Mouse (Mus musculus): Measurements from ENCODE around the gene Cir1. TPM values are rescaled to one million over a fixed set of nuclear protein-coding genes. Genes with fewer than 3 reads are reported as not detected.

Gene Cir1
- total RNA-seq, 2 experiments from 2014 or later, result 12.9 to 16.7 TPM

DNA sequence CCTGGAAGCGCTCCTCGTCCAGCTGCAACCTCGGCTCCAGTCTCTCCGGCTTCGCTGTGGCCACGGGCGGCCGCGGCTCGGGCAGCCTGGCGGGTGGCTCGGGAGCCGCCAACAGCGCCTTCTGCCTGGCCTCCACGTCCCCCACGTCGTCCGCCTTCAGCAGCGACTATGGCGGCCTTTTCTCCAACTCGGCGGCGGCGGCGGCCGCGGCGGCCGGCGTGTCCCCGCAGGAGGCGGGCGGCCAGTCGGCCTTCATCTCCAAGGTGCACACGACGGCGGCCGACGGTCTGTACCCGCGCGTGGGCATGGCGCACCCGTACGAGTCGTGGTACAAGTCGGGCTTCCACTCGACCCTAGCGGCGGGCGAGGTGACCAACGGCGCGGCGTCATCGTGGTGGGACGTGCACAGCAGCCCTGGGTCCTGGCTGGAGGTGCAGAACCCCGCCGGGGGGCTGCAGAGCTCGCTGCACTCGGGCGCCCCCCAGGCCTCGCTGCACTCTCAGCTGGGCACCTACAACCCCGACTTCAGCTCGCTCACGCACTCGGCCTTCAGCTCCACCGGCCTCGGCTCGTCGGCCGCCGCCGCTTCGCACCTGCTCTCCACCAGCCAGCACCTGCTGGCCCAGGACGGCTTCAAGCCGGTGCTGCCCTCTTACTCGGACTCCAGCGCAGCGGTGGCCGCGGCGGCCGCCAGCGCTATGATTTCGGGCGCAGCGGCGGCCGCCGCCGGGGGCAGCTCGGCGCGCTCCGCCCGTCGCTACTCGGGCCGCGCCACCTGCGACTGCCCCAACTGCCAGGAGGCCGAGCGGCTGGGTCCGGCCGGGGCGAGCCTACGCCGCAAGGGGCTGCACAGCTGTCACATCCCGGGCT is 39.0 kb downstream of the Cir1 start:
- no peak for DNase-seq (ENCODE audit: low spot score in 2 of 2)

DNA sequence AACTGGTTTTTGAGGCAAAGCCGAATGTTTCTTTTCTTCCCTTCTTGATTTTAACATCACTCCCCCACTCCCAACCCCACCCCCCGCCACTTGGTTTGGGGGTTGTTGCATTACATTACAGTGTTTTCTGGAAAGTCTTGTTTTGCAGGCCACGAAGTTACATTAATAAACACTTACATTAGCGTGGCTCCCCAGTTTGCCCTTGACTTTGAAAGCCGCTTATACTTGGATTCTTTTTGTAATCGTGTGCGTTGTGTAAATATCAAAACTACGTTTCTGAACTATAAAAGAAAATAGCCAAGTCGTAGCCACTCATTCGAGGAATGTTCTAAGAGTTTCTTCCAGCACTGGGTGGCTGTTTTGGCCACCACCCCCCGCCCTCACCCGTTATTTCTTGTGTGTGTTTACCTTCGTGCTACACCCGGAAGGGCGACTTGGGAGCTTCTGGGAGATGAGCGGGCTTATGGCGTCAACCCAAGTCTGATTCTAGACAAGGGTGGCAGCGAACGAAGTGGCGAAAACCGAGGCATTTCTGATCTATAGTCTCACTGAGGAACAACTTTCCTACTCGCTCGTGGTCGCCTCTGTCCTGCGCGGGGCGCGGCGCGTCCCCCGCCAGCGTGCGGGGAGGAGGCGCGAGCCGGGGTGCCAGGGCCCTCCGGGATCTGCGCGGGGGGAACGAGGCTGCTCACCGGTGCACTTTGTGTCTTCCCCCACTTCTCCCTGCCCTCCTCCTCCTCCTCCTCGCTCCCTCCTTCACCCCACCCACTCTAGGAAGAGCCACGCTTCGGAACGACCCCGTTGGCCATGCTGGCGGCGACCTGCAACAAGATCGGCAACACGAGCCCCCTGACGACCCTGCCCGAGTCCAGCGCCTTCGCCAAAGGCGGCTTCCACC is 39.9 kb downstream of the Cir1 start:
- DNase-seq (ENCODE audit: low spot score in 2 of 2), result no peak

DNA sequence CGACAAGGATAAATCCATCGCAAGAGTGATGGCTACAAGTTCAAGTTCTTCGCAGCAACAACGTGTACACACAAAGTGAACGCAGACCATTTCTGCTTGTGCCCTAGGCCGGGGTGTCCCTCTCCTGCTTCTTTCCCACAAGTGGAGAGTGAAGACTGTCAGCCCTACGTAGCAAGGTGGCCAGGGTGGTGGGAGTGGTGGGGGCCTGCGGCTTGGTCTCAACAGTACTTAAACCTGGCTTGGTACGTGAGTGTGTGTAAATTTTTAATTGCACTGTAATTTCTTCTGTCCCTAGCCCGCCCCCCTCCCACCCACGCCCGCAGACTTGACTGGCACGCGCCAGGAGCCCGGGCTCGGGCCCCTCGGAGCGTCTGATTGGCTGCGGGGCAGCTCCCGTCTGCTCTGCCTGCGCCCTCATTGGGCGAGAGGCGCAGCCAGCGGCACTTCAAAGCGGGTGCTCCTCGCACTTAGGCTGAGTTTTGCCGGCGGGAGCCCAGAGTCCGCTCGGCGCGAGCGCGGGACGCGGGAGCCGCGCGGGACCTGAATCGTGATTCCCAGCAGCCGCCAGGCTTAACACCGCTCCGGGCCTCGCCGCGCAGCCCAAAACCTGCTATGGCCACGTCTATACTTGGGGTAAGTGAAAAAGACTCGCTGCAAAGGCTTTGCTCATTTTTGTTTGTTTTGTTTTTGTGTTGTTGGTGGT is 40.9 kb downstream of the Cir1 start, which contains the start of gene Sp9:
Gene Sp9 (plus strand): TSS at position 467 of the 703 bp plus-strand sequence.
- DNase-seq (ENCODE audit: low spot score in 2 of 2), result no peak

DNA sequence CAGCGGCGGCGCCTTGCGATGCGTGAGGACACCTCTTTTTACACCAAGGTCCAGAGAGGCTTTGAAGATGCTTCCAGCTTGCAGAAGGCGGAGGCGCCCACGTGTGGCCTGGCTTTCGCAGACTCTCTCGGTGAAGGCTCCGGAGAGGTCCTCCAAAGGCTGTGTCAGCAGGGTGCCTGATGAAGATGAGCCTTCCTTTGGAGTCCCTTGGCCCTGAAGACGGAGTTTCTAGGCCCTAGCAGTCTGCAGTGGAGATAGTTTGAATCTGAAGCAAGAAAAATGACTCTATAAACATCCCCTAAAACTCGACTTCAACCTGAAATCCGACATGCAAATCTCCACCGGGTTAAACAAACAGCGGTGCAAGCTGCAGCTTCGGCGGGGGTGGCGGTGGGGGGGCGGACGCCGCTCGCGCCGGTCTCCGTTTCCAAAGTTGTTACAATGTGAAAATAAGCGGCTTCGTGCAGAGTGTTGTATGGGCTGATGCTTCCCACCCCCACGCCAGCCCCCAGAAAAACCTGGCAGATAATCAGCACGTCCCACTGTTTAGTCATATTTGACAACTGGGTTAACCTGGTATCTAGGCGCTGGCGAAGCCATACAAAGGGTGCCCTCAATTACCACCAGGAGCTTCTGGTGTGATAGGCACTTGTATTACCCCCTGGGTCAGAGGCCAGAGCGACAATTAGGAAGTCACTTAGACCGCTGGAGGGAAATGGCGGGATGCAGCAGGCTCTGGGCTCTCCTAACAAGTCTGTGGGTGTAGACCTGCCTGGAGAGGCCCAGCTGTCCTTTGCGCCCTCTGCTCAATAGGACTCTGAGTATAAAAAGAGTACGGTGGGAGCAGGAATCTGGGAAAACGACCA is 41.7 kb downstream of the Cir1 start:
- DNase-seq (ENCODE audit: low spot score in 2 of 2), result no peak

- DNase-seq (ENCODE audit: low spot score in 2 of 2), result no peak
Observed at GRCm38 (mm10) chr2:73270071-73270592, 42.4 kb downstream of the Cir1 start.

DNA sequence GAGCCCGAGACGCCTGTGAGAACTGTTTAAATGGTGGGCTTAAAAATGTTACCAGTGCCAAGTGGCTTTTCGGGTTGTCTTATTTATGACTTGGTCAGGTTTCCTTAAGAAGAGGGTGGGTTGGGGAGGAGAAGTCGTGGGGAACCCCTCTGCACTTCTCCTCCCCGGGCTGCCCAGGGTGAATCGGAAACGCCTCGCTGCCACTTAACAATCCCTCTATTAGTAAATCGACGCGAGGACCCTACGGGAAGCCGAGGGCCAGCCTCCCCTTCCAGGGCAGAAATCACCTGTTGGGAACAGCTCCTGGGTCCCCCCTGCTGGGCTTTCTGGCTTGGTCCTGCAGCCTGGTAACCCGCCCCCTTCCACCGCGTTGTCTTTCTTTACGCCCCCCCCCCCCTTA is 42.8 kb downstream of the Cir1 start:
- no peak for DNase-seq (ENCODE audit: low spot score in 2 of 2)

- no peak for DNase-seq (ENCODE audit: low spot score in 2 of 2)
Observed at GRCm38 (mm10) chr2:73268836-73269395, 43.6 kb downstream of the Cir1 start.

- no peak for DNase-seq (ENCODE audit: low spot score in 2 of 2)
Observed at GRCm38 (mm10) chr2:73268281-73268680, 44.2 kb downstream of the Cir1 start.

- DNase-seq (ENCODE audit: low spot score in 2 of 2), result no peak
Observed at GRCm38 (mm10) chr2:73267818-73268217, 44.7 kb downstream of the Cir1 start.

GRCm38 (mm10) chr2:73267231-73267630 is 45.3 kb downstream of the Cir1 start:
- DNase-seq (ENCODE audit: low spot score in 2 of 2), result no peak

DNA sequence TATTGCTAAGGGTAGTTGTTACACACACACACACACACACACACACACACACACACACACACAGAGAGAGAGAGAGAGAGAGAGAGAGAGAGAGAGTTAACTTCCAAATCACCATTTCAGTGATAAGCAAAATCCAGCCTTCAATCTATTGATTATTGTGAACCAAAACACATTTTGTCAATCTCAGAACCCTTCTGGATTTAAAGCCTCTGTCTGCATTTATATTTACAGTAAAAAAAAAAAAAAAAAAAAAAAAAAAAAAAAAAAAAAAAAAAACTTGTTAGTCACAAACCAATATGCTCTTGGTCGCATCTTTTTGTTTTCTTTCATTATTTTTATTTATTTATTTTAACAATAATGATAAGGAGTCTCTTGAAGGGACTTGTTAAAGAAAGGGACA is 45.9 kb downstream of the Cir1 start:
- no peak for DNase-seq (ENCODE audit: low spot score in 2 of 2)

- DNase-seq (ENCODE audit: low spot score in 2 of 2), result no peak
Observed at GRCm38 (mm10) chr2:73266011-73266410, 46.5 kb downstream of the Cir1 start.

DNA sequence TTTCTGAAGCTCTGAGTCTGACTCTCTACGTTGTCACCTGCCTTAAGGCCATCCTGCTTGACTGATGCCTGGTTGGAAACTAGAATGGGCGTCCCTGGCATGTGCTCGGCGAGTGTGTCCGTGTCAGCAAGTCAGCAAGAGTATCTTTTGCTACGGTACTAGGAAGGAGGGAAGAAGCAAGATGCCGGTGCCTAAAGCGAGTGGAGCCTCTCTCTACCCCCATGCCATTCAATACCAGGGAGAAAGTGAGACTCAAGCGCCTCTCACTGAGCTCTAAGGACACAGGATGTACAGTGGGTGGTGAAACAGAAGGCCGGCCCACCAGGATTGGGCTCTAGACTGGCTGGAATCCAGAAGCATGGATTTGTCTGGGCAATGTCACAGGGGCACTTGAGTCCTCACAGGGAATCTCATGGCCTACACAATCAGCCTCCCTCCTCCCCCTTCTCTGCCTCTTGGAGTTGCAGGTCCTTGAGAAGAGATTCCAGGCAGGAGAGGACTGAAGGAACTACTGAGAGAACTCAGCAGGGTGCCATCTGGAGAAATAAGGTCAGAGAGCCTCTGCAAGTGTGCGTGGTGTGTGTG is 47.8 kb downstream of the Cir1 start:
- no peak for DNase-seq (ENCODE audit: low spot score in 2 of 2)

GRCm38 (mm10) chr2:73263794-73264610 is 48.5 kb downstream of the Cir1 start:
- DNase-seq (ENCODE audit: low spot score in 2 of 2), result no peak

- no peak for DNase-seq (ENCODE audit: low spot score in 2 of 2)
Observed at GRCm38 (mm10) chr2:73263172-73263765, 49.2 kb downstream of the Cir1 start.

- no peak for DNase-seq (ENCODE audit: low spot score in 2 of 2)
Observed at GRCm38 (mm10) chr2:73248701-73249100, 63.8 kb downstream of the Cir1 start.

DNA sequence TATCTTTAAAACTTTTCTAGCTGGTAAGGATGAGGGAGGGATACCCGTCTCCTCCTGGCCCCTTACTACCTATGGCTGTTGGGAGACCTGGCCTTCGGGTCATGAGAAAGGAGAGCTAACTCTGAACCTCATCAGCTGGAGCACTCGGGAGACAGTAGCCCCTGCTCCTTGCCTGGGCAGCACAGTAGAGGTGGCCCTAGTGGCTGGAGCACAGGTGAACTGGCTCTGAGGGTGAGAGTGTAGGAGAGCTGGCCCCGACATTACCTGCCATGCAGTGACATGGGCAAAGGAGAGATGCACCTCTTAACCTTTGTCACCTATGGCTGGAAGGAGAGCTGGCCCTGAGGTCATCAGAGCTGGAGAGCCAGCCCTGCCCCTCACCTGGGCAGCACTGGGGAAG is 71.2 kb downstream of the Cir1 start:
- DNase-seq (ENCODE audit: low spot score in 2 of 2), result no peak

All from adrenal gland, adult 18-20 months (tissue).